Mouse (Mus musculus) heart, adult 2 months (tissue): ENCODE data around the gene Maml3.

Source experiments
- CTCF ChIP-seq: fragments of 200-600 bp; IDR thresholded peaks from 2 replicates; pipeline ENCODE4 v1.8.1; 2022; ENCODE audit warnings: antibody characterized with exemption, mild to moderate bottlenecking, moderate library complexity
- EP300 ChIP-seq: fragments of 200-500 bp; IDR thresholded peaks from 2 replicates; pipeline ENCODE4 v1.6.1; 2011; ENCODE audit warnings: low read depth, low read length, control low read depth; ENCODE audit not compliant: insufficient read depth
- POLR2A ChIP-seq: fragments of 200-500 bp; IDR thresholded peaks from 2 replicates; pipeline ENCODE4 v1.6.1; 2011; ENCODE audit warnings: mild to moderate bottlenecking, low read depth, low read length, control low read depth; ENCODE audit not compliant: insufficient read depth

- TF ChIP-seq CTCF (no peak), EP300 (no peak), POLR2A (no peak)
Observed at GRCm38 (mm10) chr3:51659415-51659814, 445.5 kb downstream of the Maml3 start.
